Mouse (Mus musculus): ENCODE measurements at regions not wholly inside any gene's neighbourhood (a gene's known extent, or its start where the extent isn't known, plus 50 kb on each side); places are given as distances from the start of the nearest gene placed in this dataset.
A peak's percentile ranks its signal among the peaks of the same experiment; 100 is the strongest.

DNA sequence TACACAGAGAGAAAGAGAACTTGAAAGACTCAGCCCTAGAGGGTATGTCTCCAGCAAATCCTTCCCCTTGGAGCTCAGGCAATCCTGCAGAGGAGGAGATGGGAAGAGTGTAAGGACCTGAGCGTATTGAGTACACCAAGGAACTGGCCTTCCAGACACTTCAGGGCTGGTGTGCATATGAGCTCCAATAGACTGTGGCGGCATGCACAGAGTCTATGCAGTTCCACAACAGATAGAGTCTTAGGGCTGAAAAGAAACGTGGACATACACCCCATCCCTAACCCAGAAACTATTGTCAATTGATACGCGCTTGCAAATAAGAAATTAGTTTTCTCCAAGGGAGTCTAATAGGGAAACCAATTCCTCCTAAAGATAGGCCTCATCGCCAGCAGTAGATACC is 130.6 kb upstream of the Lpp start:
- Histone ChIP-seq H3K27ac (ENCODE audit: low read depth, low read length) (no peak overlapping the region), H3K4me3 (ENCODE audit: low read depth, low read length) (no peak overlapping the region), H3K36me3 (ENCODE audit: control insufficient read depth, insufficient read depth) (no peaks in the 10 kb centered on the region), H3K27me3 (replicated peaks; ENCODE audit: control insufficient read depth, insufficient read depth, low read length) (no peaks in the 10 kb centered on the region), H3K9me3 (ENCODE audit: control insufficient read depth) (no peaks in the 10 kb centered on the region), H3K4me2 (replicated peaks; ENCODE audit: low read depth) (no peak overlapping the region), H3K4me1 (replicated peaks; ENCODE audit: control insufficient read depth, insufficient read depth, low read length) (no peaks in the 10 kb centered on the region), H3K9ac (ENCODE audit: low read depth, low read length) (no peak overlapping the region)
- TF ChIP-seq CTCF (IDR thresholded peaks at IDR 0.05; ENCODE audit: low read depth) = no peak
- no peak for ATAC-seq
- 94% methylated on average over 6 of the region's 6 CpGs for WGBS

GRCm38 (mm10) chr16:24259711-24260230 is 133.5 kb upstream of the Lpp start:
- Histone ChIP-seq H3K27me3 (replicated peaks; ENCODE audit: control insufficient read depth, insufficient read depth, low read length) (no peaks in the 10 kb centered on the region), H3K27ac (ENCODE audit: low read depth, low read length) (no peak overlapping the region), H3K4me3 (ENCODE audit: low read depth, low read length) (no peak overlapping the region), H3K36me3 (ENCODE audit: control insufficient read depth, insufficient read depth) (no peaks in the 10 kb centered on the region), H3K4me1 (replicated peaks; ENCODE audit: control insufficient read depth, insufficient read depth, low read length) (no peaks in the 10 kb centered on the region), H3K9me3 (ENCODE audit: control insufficient read depth) (no peaks in the 10 kb centered on the region), H3K9ac (ENCODE audit: low read depth, low read length) (no peak overlapping the region), H3K4me2 (replicated peaks; ENCODE audit: low read depth) (no peak overlapping the region)
- TF ChIP-seq CTCF (IDR thresholded peaks at IDR 0.05; ENCODE audit: low read depth) = no peak
- WGBS = 69% methylated on average over 3 of the region's 3 CpGs
- no peak for ATAC-seq

DNA sequence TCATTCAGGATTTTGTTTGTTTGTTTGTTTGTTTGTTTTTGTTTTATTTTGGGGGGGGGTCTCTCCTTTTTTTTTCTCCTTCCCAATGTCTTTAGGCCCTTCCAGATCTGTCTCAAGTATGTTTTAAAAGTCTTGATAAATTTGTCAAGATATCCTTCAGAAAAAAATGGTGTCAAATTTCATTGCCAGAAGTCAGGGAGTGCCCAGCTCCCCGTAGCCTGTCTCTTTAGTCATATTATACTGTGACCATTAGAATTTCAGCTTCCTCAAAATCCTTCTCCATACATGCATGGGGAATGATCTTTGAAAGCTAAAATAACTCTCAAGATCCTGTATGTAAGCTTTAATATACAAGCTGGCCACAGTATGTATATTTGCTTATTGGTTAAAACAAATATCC is 134.3 kb upstream of the Lpp start:
- WGBS = 41% methylated on average over 1 of the region's 1 CpGs
- Histone ChIP-seq H3K27ac (ENCODE audit: low read depth, low read length) (no peak overlapping the region), H3K9ac (ENCODE audit: low read depth, low read length) (no peak overlapping the region), H3K4me3 (ENCODE audit: low read depth, low read length) (no peak overlapping the region), H3K36me3 (ENCODE audit: control insufficient read depth, insufficient read depth) (no peaks in the 10 kb centered on the region), H3K9me3 (ENCODE audit: control insufficient read depth) (no peaks in the 10 kb centered on the region), H3K4me2 (replicated peaks; ENCODE audit: low read depth) (no peak overlapping the region), H3K27me3 (replicated peaks; ENCODE audit: control insufficient read depth, insufficient read depth, low read length) (no peaks in the 10 kb centered on the region), H3K4me1 (replicated peaks; ENCODE audit: control insufficient read depth, insufficient read depth, low read length) (no peaks in the 10 kb centered on the region)
- no peak for TF ChIP-seq CTCF (IDR thresholded peaks at IDR 0.05; ENCODE audit: low read depth)
- no peak for ATAC-seq

- WGBS = 45% methylated on average over 10 of the region's 10 CpGs
- no peaks in the 10 kb centered on the region for H3K9me3 ChIP-seq (ENCODE audit: control insufficient read depth)
- H3K27ac ChIP-seq (ENCODE audit: low read depth, low read length) = no peak overlapping the region
- H3K27me3 ChIP-seq (replicated peaks; ENCODE audit: control insufficient read depth, insufficient read depth, low read length) = no peaks in the 10 kb centered on the region
- no peaks in the 10 kb centered on the region for H3K36me3 ChIP-seq (ENCODE audit: control insufficient read depth, insufficient read depth)
- no peaks in the 10 kb centered on the region for H3K4me1 ChIP-seq (replicated peaks; ENCODE audit: control insufficient read depth, insufficient read depth, low read length)
- peak; percentile 28; the same call in 1 of the 2 replicates for ATAC-seq
- no peak for TF ChIP-seq CTCF (IDR thresholded peaks at IDR 0.05; ENCODE audit: low read depth)
- H3K4me2 ChIP-seq (replicated peaks; ENCODE audit: low read depth) = peak overlapping the region; percentile 33
- no peak overlapping the region for H3K4me3 ChIP-seq (ENCODE audit: low read depth, low read length)
- no peak overlapping the region for H3K9ac ChIP-seq (ENCODE audit: low read depth, low read length)
Measured at GRCm38 (mm10) chr16:24255037-24255436, 138.3 kb upstream of the Lpp start.

DNA sequence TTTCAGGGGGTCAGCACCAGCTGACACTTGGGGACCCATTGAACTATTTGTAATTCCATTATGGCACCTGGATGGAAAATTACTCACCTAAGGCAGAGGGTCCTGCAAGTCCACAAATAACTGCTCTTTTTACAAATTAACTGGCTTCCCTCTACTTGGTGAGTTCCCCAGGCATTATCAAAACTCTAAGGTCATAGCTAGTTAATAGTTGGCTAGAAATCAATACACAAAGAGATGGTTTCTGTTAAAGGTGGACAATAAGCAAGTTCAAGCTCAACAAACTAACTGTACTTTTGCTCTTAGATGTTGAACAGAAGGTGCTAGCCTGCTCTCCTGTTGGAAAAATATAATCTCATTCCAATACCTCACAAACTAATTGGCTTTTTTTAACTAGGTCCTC is 138.7 kb upstream of the Lpp start:
- H3K9ac ChIP-seq (ENCODE audit: low read depth, low read length) = no peak overlapping the region
- no peak for TF ChIP-seq CTCF (IDR thresholded peaks at IDR 0.05; ENCODE audit: low read depth)
- H3K4me1 ChIP-seq (replicated peaks; ENCODE audit: control insufficient read depth, insufficient read depth, low read length) = no peaks in the 10 kb centered on the region
- H3K36me3 ChIP-seq (ENCODE audit: control insufficient read depth, insufficient read depth) = no peaks in the 10 kb centered on the region
- no peaks in the 10 kb centered on the region for H3K27me3 ChIP-seq (replicated peaks; ENCODE audit: control insufficient read depth, insufficient read depth, low read length)
- H3K4me3 ChIP-seq (ENCODE audit: low read depth, low read length) = no peak overlapping the region
- no peak for ATAC-seq
- H3K4me2 ChIP-seq (replicated peaks; ENCODE audit: low read depth) = peak overlapping the region; percentile 33
- no peak overlapping the region for H3K27ac ChIP-seq (ENCODE audit: low read depth, low read length)
- H3K9me3 ChIP-seq (ENCODE audit: control insufficient read depth) = no peaks in the 10 kb centered on the region

DNA sequence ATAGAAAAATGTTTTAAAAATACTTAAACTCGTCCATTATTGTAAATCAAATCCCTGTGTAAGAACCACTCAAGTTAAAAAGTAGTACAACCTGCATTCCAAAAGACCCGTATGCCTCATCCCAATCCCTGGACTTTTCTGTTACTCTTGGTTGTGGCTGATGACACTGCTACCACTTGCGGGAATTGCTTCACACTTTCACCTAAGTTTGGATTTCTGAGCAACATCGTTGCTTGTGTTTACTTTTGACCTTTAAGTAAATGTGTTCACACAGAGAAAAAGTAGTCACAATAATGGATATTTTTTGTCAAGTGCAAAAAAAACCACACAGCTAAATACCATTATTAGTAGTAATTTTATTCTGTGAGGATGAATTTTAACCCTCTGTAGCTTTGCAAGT is 139.2 kb upstream of the Lpp start:
- H3K4me3 ChIP-seq (ENCODE audit: low read depth, low read length) = no peak overlapping the region
- no peak overlapping the region for H3K27ac ChIP-seq (ENCODE audit: low read depth, low read length)
- H3K9ac ChIP-seq (ENCODE audit: low read depth, low read length) = no peak overlapping the region
- no peaks in the 10 kb centered on the region for H3K36me3 ChIP-seq (ENCODE audit: control insufficient read depth, insufficient read depth)
- no peak for ATAC-seq
- no peak overlapping the region for H3K4me2 ChIP-seq (replicated peaks; ENCODE audit: low read depth)
- 66% methylated on average over 4 of the region's 4 CpGs for WGBS
- H3K9me3 ChIP-seq (ENCODE audit: control insufficient read depth) = no peaks in the 10 kb centered on the region
- no peaks in the 10 kb centered on the region for H3K4me1 ChIP-seq (replicated peaks; ENCODE audit: control insufficient read depth, insufficient read depth, low read length)
- TF ChIP-seq CTCF (IDR thresholded peaks at IDR 0.05; ENCODE audit: low read depth) = no peak
- no peaks in the 10 kb centered on the region for H3K27me3 ChIP-seq (replicated peaks; ENCODE audit: control insufficient read depth, insufficient read depth, low read length)

- no peak for ATAC-seq
- 63% methylated on average over 5 of the region's 5 CpGs for WGBS
- no peak overlapping the region for H3K9ac ChIP-seq (ENCODE audit: low read depth, low read length)
Measured at GRCm38 (mm10) chr16:24247291-24247690, 146.0 kb upstream of the Lpp start.

More at GRCm38 (mm10) chr16:24247291-24247690, 146.0 kb upstream of the Lpp start:
- no peaks in the 10 kb centered on the region for H3K4me1 ChIP-seq (replicated peaks; ENCODE audit: control insufficient read depth, insufficient read depth, low read length)
- no peaks in the 10 kb centered on the region for H3K9me3 ChIP-seq (ENCODE audit: control insufficient read depth)
- H3K4me2 ChIP-seq (replicated peaks; ENCODE audit: low read depth) = no peak overlapping the region
- no peaks in the 10 kb centered on the region for H3K36me3 ChIP-seq (ENCODE audit: control insufficient read depth, insufficient read depth)
- no peak for TF ChIP-seq CTCF (IDR thresholded peaks at IDR 0.05; ENCODE audit: low read depth)
- no peak overlapping the region for H3K4me3 ChIP-seq (ENCODE audit: low read depth, low read length)
- no peak overlapping the region for H3K27ac ChIP-seq (ENCODE audit: low read depth, low read length)
- H3K27me3 ChIP-seq (replicated peaks; ENCODE audit: control insufficient read depth, insufficient read depth, low read length) = no peaks in the 10 kb centered on the region

All from intestine, postnatal 0 days (tissue).